Mouse (Mus musculus) heart, adult 2 months (tissue): ENCODE data around the gene Gfpt1. TPM values are rescaled to one million over a fixed set of nuclear protein-coding genes. Genes with fewer than 3 reads are reported as not detected.
"Not testable (repeated sequence)": the region's sequence is repeated elsewhere in the genome, so short reads cannot be mapped to it uniquely, and the experiment has no call there.

Experiments
- DNase-seq, 2 experiments: peaks; one replicate each; pipeline ENCODE4 v3.0.0; 2021
- H3K27ac ChIP-seq: fragments of 200-600 bp; 2 replicates; pipeline ENCODE4 v1.8.1; 2022
- H3K27me3 ChIP-seq: fragments of 200-500 bp; 2 replicates; pipeline ENCODE4 v1.6.1; 2012; ENCODE audit warnings: mild to moderate bottlenecking, low read length, inconsistent platforms, mixed read lengths; ENCODE audit not compliant: control insufficient read depth, insufficient read depth
- H3K36me3 ChIP-seq: fragments of 200-500 bp; 2 replicates; pipeline ENCODE4 v1.6.1; 2012; ENCODE audit warnings: low read length, inconsistent platforms; ENCODE audit not compliant: control insufficient read depth, insufficient read depth
- H3K4me1 ChIP-seq: fragments of 200-500 bp; 2 replicates; pipeline ENCODE4 v1.6.1; 2011; ENCODE audit warnings: low read length; ENCODE audit not compliant: control insufficient read depth, insufficient read depth
- H3K4me3 ChIP-seq: fragments of 200-600 bp; 2 replicates; pipeline ENCODE4 v1.8.1; 2022
- H3K79me2 ChIP-seq: fragments of 200-500 bp; replicated peaks from 2 replicates; pipeline ENCODE4 v1.6.1; 2012; ENCODE audit warnings: mild to moderate bottlenecking, inconsistent platforms, low read length, moderate library complexity, mixed read lengths; ENCODE audit not compliant: control insufficient read depth, insufficient read depth
- H3K9ac ChIP-seq: fragments of 200-500 bp; 2 replicates; pipeline ENCODE4 v1.6.1; 2012; ENCODE audit warnings: low read depth, mild to moderate bottlenecking, control low read depth, inconsistent platforms, low read length, mixed read lengths
- CTCF ChIP-seq: fragments of 200-600 bp; IDR thresholded peaks from 2 replicates; pipeline ENCODE4 v1.8.1; 2022; ENCODE audit warnings: antibody characterized with exemption, mild to moderate bottlenecking, moderate library complexity
- EP300 ChIP-seq: fragments of 200-500 bp; IDR thresholded peaks from 2 replicates; pipeline ENCODE4 v1.6.1; 2011; ENCODE audit warnings: low read depth, low read length, control low read depth; ENCODE audit not compliant: insufficient read depth
- POLR2A ChIP-seq: fragments of 200-500 bp; IDR thresholded peaks from 2 replicates; pipeline ENCODE4 v1.6.1; 2011; ENCODE audit warnings: mild to moderate bottlenecking, low read depth, low read length, control low read depth; ENCODE audit not compliant: insufficient read depth
- WGBS: fragments of 180-500 bp; shearing (Covaris S2); methylation state at CpG from one replicate; pipeline ENCODE4 v1.1.7; 2018; 5-methylcytosine and 5-hydroxymethylcytosine counted together
- intact Hi-C: fragments of 180-260 bp; cut with DNase I; formaldehyde crosslinking; loops from one replicate; pipeline ENCODE4 v1.15.1; 2025
- polyA plus RNA-seq: library from polyadenylated mRNA; depleted of rRNA; stranded (reverse); fragments of >200 nt; gene quantifications from 2 replicates; pipeline ENCODE4 v1.2.3, GENCODE M21; 2012
- total RNA-seq, 2 experiments: library from RNA; stranded (reverse); gene quantifications; 2 replicates each; pipeline ENCODE4 v1.2.3; 2021

The Gfpt1 gene
- total and polyA plus RNA-seq, 3 experiments, result 6.1 to 17.5 (median 16.1) TPM

GRCm38 (mm10) chr6:87044895-87045294, 2.2 kb downstream of the Gfpt1 start:
- Histone ChIP-seq H3K36me3 (no peaks in the 10 kb centered on the region), H3K27ac (no peak overlapping the region), H3K9ac (no peak overlapping the region), H3K27me3 (no peaks in the 10 kb centered on the region), H3K79me2 (peaks cover 7% of the 10 kb centered on the region; the same call in 1 of the 2 replicates), H3K4me3 (no peak overlapping the region), H3K4me1 (peaks cover 3% of the 10 kb centered on the region)
- TF ChIP-seq EP300, result no peak
- no peak for TF ChIP-seq CTCF
- TF ChIP-seq POLR2A, result no peak
- 69% methylated on average over 2 of the region's 2 CpGs for WGBS
- DNase-seq, result no peak
- intact Hi-C loops, result no loop called here

GRCm38 (mm10) chr6:87045507-87045906, 2.9 kb downstream of the Gfpt1 start:
- no peak for DNase-seq
- Histone ChIP-seq H3K9ac (no peak overlapping the region), H3K27me3 (no peaks in the 10 kb centered on the region), H3K79me2 (peaks cover 7% of the 10 kb centered on the region; the same call in 1 of the 2 replicates), H3K4me1 (peaks cover 3% of the 10 kb centered on the region), H3K27ac (no peak overlapping the region), H3K36me3 (no peaks in the 10 kb centered on the region), H3K4me3 (no peak overlapping the region)
- TF ChIP-seq EP300, result no peak
- no peak for TF ChIP-seq CTCF
- TF ChIP-seq POLR2A, result no peak
- intact Hi-C loops, result no loop called here
- WGBS, result 90% methylated on average over 3 of the region's 3 CpGs

DNA sequence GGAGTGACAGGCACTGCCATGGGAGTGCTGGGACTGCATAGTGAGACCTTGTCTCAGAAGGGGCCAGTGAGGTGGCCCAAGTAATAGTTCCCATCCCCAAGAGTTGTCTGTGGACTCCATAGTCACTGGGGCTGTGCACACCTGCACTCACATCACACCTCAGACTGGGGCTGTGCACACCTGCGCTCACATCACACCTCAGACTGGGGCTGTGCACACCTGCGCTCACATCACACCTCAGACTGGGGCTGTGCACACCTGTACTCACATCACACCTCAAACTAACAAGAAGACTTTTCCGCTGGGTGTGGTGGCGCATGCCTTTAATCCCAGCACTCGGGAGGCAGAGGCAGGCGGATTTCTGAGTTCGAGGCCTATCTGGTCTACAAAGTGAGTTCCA, 6.1 kb downstream of the Gfpt1 start:
- H3K27ac ChIP-seq, H3K79me2 ChIP-seq, H3K4me3 ChIP-seq, H3K27me3 ChIP-seq, H3K9ac ChIP-seq, intact Hi-C loops, DNase-seq, H3K36me3 ChIP-seq, H3K4me1 ChIP-seq: not testable (repeated sequence)
- 96% methylated on average over 7 of the region's 7 CpGs for WGBS

DNA sequence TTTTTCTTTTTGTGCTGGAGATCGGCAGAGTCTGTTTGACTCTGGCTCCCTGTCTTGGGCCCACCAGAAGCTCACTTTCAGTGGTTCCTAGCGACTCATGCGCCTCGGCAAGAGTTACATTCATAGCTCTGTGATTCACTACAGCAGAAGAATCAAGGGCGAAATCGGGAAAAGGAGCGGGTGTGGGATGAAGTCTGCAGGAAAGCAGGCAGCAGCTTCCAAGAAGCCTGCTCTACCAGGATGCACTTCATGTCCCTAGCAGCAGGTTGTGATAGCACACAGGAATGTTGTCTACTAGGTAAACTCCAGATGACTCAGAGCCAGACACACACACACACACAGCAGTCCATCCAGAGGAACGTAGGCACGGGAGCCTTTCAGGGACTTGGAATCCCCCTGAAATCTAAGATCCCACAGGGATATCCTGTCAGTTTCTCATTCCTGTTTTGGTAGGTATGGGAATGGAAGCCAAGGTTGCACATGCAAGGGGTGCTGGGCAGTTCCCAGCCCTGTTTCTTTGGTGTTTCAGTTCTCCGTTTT, 9.3 kb downstream of the Gfpt1 start:
- no peak overlapping the region for H3K27ac ChIP-seq
- DNase-seq, result no peak
- H3K27me3 ChIP-seq, result no peaks in the 10 kb centered on the region
- H3K4me3 ChIP-seq, result no peak overlapping the region
- no peaks in the 10 kb centered on the region for H3K4me1 ChIP-seq
- 86% methylated on average over 10 of the region's 10 CpGs for WGBS
- intact Hi-C loops, result no loop called here
- 0 out of 2 replicates have a peak, but pooled peaks cover 4% of the 10 kb centered on the region for H3K79me2 ChIP-seq
- no peak overlapping the region for H3K9ac ChIP-seq
- TF ChIP-seq POLR2A (no peak), EP300 (no peak), CTCF (no peak)
- H3K36me3 ChIP-seq, result no peaks in the 10 kb centered on the region; the same call in 1 of the 2 replicates

DNA sequence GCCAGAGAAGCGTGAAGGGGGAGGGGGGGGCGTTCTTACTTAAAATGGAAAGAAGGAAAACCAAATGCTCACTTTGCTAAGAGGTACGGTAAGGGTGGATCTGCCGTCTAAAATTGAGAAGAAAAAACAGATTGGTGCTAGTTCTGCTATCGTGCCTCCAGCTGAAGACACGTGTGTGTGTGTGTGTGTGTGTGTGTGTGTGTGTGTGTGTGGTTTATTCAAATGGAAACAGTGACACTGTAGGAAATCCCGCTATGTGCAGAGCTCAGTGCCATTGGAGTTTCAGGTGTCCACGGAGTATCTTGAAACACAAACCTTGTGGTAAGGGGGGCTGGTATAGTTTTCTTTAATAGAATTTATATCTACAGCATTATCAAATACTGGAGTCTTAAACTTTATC, 11.5 kb downstream of the Gfpt1 start:
- H3K27ac ChIP-seq, result no peak overlapping the region
- intact Hi-C loops, result no loop called here
- no peaks in the 10 kb centered on the region for H3K79me2 ChIP-seq
- DNase-seq, result no peak
- TF ChIP-seq CTCF, result no peak
- TF ChIP-seq EP300, result no peak
- no peak for TF ChIP-seq POLR2A
- 79% methylated on average over 8 of the region's 8 CpGs for WGBS
- no peak overlapping the region for H3K4me3 ChIP-seq
- no peaks in the 10 kb centered on the region for H3K4me1 ChIP-seq
- no peaks in the 10 kb centered on the region for H3K27me3 ChIP-seq
- H3K9ac ChIP-seq, result no peak overlapping the region
- H3K36me3 ChIP-seq, result no peaks in the 10 kb centered on the region; the same call in 1 of the 2 replicates

DNA sequence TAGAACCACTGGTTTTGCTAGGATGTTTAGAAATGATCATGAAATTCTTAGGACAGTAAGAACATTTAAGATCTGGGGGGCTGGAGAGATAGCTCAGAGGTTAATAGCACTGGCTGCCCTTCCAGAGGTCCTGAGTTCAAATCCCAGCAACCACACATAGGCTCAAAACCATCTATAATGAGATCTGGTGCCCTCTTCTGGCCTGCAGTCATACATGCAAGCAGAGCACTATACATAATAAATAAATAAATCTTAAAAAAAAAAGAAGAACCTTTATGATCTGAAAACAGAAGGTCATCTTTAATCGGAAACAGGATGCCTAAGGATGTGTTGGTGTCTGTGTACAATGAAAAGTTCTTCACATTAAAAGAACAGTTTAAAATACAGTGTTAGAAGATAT, 17.1 kb downstream of the Gfpt1 start:
- H3K4me3 ChIP-seq, result no peak overlapping the region
- H3K79me2 ChIP-seq, result no peaks in the 10 kb centered on the region
- H3K4me1 ChIP-seq, result no peaks in the 10 kb centered on the region
- no peaks in the 10 kb centered on the region for H3K27me3 ChIP-seq
- WGBS, result 87% methylated on average over 1 of the region's 1 CpGs
- H3K36me3 ChIP-seq, result no peaks in the 10 kb centered on the region
- H3K9ac ChIP-seq, result no peak overlapping the region
- intact Hi-C loops, result no loop called here
- DNase-seq, result no peak
- no peak overlapping the region for H3K27ac ChIP-seq
- TF ChIP-seq CTCF (peak; percentile 44), EP300 (no peak)

DNA sequence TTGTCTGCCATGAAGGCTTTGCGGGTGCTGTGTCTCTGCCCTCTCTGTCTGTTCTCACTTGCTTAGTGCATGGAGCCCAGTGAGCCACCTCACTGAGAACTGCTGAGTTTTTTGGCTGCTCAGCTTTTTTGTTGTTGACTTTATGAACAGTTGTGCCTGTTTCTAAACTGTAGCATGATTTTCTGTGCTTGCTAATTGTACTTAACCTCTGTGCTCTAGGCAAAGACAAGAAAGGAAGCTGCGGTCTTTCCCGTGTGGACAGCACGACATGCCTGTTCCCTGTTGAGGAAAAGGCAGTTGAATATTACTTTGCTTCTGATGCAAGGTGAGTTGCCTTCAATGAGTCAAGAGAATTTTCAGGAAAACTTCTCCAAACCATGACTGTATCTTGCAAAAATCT, 20.9 kb downstream of the Gfpt1 start:
- Histone ChIP-seq H3K9ac (no peak overlapping the region), H3K4me3 (no peak overlapping the region), H3K27ac (no peak overlapping the region), H3K36me3 (no peaks in the 10 kb centered on the region), H3K79me2 (no peaks in the 10 kb centered on the region), H3K27me3 (no peaks in the 10 kb centered on the region), H3K4me1 (no peaks in the 10 kb centered on the region)
- intact Hi-C loops, result no loop called here
- no peak for DNase-seq
- no peak for TF ChIP-seq POLR2A
- no peak for TF ChIP-seq EP300
- TF ChIP-seq CTCF, result no peak
- 90% methylated on average over 4 of the region's 4 CpGs for WGBS
